Mouse (Mus musculus) lung, embryonic 15.5 days (tissue): ENCODE results near the gene Fam107a. TPM values are rescaled to one million over a fixed set of nuclear protein-coding genes. Genes with fewer than 3 reads are reported as not detected.
"Not testable (repeated sequence)": the region's sequence is repeated elsewhere in the genome, so short reads cannot be mapped to it uniquely, and the experiment has no call there.

Experiments
- ATAC-seq: fragments of 200-750 bp; cut with Nextera tagmentation; 2 replicates; pipeline ENCODE4 v1.8.0; 2017; ENCODE audit warnings: moderate number of reproducible peaks, borderline replicate concordance; ENCODE audit not compliant: low FRiP score, low TSS enrichment; ENCODE audit errors: extremely low read depth
- H3K27ac ChIP-seq: fragments of 300-500 bp; sonication (generic); 2 replicates; pipeline ENCODE4 v1.5.1; 2015; ENCODE audit warnings: moderate library complexity, mild to moderate bottlenecking, inconsistent platforms
- H3K27me3 ChIP-seq: fragments of 300-500 bp; sonication (generic); 2 replicates; pipeline ENCODE4 v1.6.1; 2015; ENCODE audit warnings: inconsistent platforms
- H3K36me3 ChIP-seq: fragments of 300-500 bp; sonication (generic); 2 replicates; pipeline ENCODE4 v1.6.1; 2015; ENCODE audit warnings: inconsistent platforms
- H3K4me1 ChIP-seq: fragments of 300-500 bp; sonication (generic); 2 replicates; pipeline ENCODE4 v1.6.1; 2015; ENCODE audit warnings: inconsistent platforms
- H3K4me2 ChIP-seq: fragments of 300-500 bp; sonication (generic); 2 replicates; pipeline ENCODE4 v1.6.1; 2015; ENCODE audit warnings: inconsistent platforms, mild to moderate bottlenecking, moderate library complexity
- H3K4me3 ChIP-seq: fragments of 300-500 bp; sonication (generic); 2 replicates; pipeline ENCODE4 v1.5.1; 2015; ENCODE audit warnings: mild to moderate bottlenecking, inconsistent platforms
- H3K9ac ChIP-seq: fragments of 300-500 bp; sonication (generic); 2 replicates; pipeline ENCODE4 v1.6.1; 2015; ENCODE audit warnings: inconsistent platforms
- H3K9me3 ChIP-seq: fragments of 300-500 bp; sonication (generic); 2 replicates; pipeline ENCODE4 v1.6.1; 2016; ENCODE audit warnings: inconsistent platforms
- WGBS: fragments of 180-500 bp; shearing (Covaris S2); methylation state at CpG from one replicate; pipeline ENCODE4 v1.1.7; 2015; 5-methylcytosine and 5-hydroxymethylcytosine counted together
- polyA plus RNA-seq: library from polyadenylated mRNA; unstranded; fragments of >200 nt; fragmentation: Nextera tagmentation; extraction: Ambion mirVana; gene quantifications from 2 replicates; pipeline ENCODE4 v1.2.1, GENCODE M21; 2015

Fam107a gene
- polyA plus RNA-seq, 1 experiment from 2014 or later, result 0.59 TPM

DNA sequence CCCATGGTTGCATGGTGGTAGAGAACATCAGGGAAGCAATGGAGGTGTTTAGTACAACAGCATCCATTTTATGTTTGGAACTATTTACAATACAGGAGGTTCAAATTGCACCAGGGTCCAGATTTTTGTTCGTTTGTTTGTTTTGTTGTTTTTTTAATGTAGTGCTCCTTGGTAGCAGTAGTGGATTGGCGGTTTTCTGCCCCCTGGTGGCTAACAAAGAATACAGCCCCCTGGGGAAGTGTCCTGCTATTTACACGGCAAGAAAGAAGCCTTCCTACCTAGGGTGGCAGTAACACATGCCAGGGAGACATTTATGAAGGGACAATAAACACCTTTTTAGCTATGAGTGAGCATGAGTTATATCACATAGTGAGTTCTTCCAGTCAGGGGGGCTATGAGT lies 3.3 kb downstream of the Fam107a start:
- whole genome bisulfite sequencing, result 28% methylated on average over 3 of the region's 3 CpGs
- Histone ChIP-seq H3K36me3 (no peaks in the 10 kb centered on the region), H3K9me3 (no peaks in the 10 kb centered on the region), H3K27me3 (peaks cover 40% of the 10 kb centered on the region), H3K4me1 (peaks cover 23% of the 10 kb centered on the region), H3K9ac (no peak overlapping the region), H3K27ac (no peak overlapping the region), H3K4me3 (no peak overlapping the region), H3K4me2 (no peak overlapping the region)
- ATAC-seq, result no peak

DNA sequence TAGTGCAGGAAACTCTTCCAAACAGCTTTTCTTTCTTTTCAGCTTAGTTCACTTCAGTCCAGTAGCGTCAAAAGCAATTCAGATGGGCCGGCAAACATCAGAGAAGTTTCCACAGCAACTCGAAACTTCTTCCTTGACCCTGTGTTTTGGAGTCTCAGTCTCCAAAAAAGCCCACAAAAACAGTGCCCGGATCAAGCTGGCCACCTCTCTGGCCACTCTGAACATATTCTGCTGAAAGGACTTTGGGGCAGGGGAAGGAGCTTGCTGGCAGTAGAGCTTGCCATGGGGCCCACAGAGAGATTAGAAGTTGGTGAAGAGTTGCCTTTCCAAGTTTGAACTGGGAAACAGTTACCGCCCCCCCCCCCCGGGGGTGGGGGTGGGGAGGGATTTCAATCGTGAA lies 3.9 kb downstream of the Fam107a start:
- Histone ChIP-seq H3K4me1 (peaks cover 29% of the 10 kb centered on the region), H3K27ac (no peak overlapping the region), H3K9me3 (no peaks in the 10 kb centered on the region), H3K9ac (no peak overlapping the region), H3K4me3 (no peak overlapping the region), H3K4me2 (no peak overlapping the region), H3K27me3 (peaks cover 40% of the 10 kb centered on the region), H3K36me3 (no peaks in the 10 kb centered on the region)
- WGBS, result 36% methylated on average over 7 of the region's 7 CpGs
- no peak for ATAC-seq

DNA sequence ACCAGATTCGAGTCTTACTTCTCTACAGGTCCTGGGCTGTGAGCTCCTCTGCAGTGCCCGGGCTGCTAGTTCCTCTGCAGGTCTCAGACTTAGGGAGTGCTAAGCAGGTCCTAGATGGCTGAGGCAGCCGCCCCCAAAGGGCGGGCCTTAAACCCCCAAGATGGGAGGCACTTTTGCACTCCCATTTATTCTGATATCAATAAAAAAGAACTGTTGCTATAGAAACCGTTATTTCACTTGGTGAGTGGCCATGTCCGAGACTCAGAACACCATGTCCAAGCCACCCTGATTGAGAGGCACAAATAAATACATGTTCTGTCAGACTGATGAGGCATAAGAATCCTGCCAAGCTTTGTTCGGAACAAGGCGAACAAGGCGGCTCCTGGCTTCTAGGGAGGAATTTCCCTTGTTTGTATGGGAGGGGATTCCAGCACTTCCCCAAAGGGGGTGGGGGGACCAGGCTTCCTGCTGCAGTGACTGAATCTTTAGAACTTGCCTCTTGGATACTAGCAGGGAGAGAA lies 8.1 kb downstream of the Fam107a start:
- H3K9me3 ChIP-seq, result no peaks in the 10 kb centered on the region
- ATAC-seq, result peak; percentile 19; the same call in 1 of the 2 replicates
- H3K9ac ChIP-seq, result no peak overlapping the region
- peak overlapping the region; percentile 41; the same call in 1 of the 2 replicates for H3K27ac ChIP-seq
- no peaks in the 10 kb centered on the region for H3K36me3 ChIP-seq
- no peak overlapping the region for H3K4me3 ChIP-seq
- peaks cover 27% of the 10 kb centered on the region for H3K4me1 ChIP-seq
- 3% methylated on average over 9 of the region's 9 CpGs for WGBS
- peak overlapping the region; percentile 25 for H3K4me2 ChIP-seq
- H3K27me3 ChIP-seq, result peaks cover 1% of the 10 kb centered on the region; the same call in 1 of the 2 replicates

DNA sequence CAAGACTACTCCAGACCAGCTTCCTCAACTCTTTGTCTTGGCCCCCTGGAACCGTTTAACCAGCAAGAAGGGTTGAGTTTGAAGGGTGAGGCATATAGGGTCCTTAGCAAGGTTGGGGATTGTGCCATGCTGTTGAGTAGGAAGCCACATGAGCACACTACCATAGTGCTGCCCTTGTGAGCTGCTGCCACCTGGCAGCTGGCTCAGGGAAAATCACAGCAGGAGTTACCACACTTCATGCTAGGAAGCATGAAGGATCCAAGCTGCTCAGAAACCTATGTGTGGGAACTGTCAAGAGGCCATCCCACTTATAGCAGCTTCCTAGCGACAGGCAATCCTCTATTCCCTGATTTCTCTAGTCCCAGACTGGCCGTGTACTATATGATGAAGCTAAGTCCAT lies 9.2 kb downstream of the Fam107a start:
- H3K4me3 ChIP-seq, result no peak overlapping the region
- H3K4me1 ChIP-seq, result peaks cover 27% of the 10 kb centered on the region
- no peaks in the 10 kb centered on the region for H3K27me3 ChIP-seq
- WGBS, result 69% methylated on average over 3 of the region's 3 CpGs
- no peaks in the 10 kb centered on the region for H3K36me3 ChIP-seq
- H3K27ac ChIP-seq, result no peak overlapping the region
- no peaks in the 10 kb centered on the region for H3K9me3 ChIP-seq
- H3K9ac ChIP-seq, result no peak overlapping the region
- no peak overlapping the region for H3K4me2 ChIP-seq
- no peak for ATAC-seq

DNA sequence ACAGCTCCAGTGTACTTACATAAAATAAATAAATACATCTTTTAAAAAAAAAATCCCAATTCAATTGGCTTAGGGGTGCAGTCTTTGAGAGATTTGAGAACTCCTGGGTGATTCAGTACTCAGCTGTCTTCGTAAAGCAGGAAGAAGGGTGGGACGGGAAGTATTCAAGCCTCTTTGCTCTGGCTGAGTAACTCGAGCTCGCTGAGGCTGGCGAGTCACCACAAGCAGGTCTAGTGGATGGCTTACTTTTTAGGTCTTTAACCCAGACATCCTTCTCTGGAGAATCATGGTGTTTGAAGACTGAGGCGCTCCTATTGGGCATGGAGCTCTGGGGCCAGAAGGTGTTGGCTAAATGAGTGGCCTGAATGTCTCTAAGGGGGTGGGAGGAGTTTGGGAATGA lies 10.9 kb downstream of the Fam107a start:
- Histone ChIP-seq H3K9ac (no peak overlapping the region), H3K36me3 (no peaks in the 10 kb centered on the region), H3K4me2 (no peak overlapping the region), H3K27ac (no peak overlapping the region), H3K27me3 (no peaks in the 10 kb centered on the region), H3K9me3 (no peaks in the 10 kb centered on the region), H3K4me1 (peaks cover 30% of the 10 kb centered on the region), H3K4me3 (no peak overlapping the region)
- no peak for ATAC-seq
- 68% methylated on average over 6 of the region's 6 CpGs for WGBS

DNA sequence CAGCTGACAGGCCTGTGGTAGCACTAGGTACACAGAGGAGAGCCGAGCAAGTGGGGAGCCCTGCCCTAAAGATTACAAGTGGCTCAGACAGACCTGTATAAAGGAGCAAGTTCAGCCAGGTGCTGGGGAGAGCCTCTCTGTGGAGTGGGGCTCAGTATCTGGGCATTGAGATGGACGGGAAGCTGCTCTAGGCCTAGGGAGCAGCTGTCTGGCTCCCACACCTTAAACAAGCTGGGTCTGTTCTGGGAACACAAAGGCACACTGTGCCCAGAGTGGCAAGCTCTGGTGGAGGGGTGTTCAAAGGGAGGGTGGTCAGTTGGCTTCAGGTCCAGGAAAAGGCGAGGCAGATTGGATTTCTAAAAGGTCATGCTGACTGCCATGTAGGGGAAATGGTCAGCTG lies 12.8 kb downstream of the Fam107a start:
- H3K4me3 ChIP-seq, result no peak overlapping the region
- WGBS, result 53% methylated on average over 3 of the region's 3 CpGs
- peaks cover 24% of the 10 kb centered on the region for H3K4me1 ChIP-seq
- H3K36me3 ChIP-seq, result no peaks in the 10 kb centered on the region
- H3K27ac ChIP-seq, result 0 out of 2 replicates have a peak overlapping the region, but pooled peaks have one; percentile 59
- no peak overlapping the region for H3K9ac ChIP-seq
- no peaks in the 10 kb centered on the region for H3K27me3 ChIP-seq
- no peaks in the 10 kb centered on the region for H3K9me3 ChIP-seq
- no peak overlapping the region for H3K4me2 ChIP-seq
- ATAC-seq, result peak; percentile 23; the same call in 1 of the 2 replicates

DNA sequence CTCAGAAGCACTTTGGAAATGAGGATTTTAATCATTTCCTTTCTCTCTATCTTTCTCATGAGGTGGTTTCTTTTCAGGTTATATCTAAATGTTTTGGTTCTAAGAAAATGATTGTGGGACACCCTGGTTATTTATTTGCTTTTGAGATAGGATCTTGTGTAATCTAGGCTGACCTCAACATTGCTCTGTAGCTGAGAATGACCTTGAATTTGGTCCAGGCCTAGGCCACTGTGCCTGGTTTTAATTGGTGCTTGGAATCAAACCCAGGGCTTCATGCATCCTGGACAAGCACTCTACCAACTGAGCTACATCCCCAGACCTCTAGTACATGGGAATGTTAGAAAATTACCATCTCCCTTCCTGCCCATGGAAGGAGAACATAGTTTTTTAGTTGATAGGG lies 13.7 kb downstream of the Fam107a start:
- no peaks in the 10 kb centered on the region for H3K9me3 ChIP-seq
- H3K27ac ChIP-seq, result no peak overlapping the region
- peaks cover 14% of the 10 kb centered on the region for H3K4me1 ChIP-seq
- H3K36me3 ChIP-seq, result no peaks in the 10 kb centered on the region
- no peaks in the 10 kb centered on the region for H3K27me3 ChIP-seq
- ATAC-seq, result no peak
- H3K4me3 ChIP-seq, result no peak overlapping the region
- no peak overlapping the region for H3K9ac ChIP-seq
- no peak overlapping the region for H3K4me2 ChIP-seq

DNA sequence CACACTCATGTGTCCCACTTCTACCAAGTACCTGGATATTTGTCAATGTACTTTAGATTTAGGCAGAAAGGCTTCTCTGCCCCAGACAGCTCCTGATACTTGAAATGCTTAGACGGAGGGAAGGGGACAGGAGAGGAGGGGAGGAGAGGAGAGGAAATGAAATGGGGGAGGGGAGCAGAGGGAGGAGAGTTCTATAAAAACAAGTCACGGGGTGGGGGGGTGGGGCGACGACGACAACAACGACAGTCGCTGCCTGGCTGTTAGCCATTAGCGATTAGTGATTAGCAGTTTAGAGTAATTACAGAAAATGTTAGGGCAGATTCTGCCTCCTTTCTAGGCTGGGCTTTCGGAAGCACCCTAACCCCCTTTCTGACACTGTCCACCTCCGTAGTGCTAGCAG lies 15.1 kb downstream of the Fam107a start:
- Histone ChIP-seq H3K9ac (no peak overlapping the region), H3K27ac (no peak overlapping the region), H3K36me3 (no peaks in the 10 kb centered on the region), H3K27me3 (no peaks in the 10 kb centered on the region), H3K4me3 (no peak overlapping the region), H3K9me3 (no peaks in the 10 kb centered on the region), H3K4me2 (no peak overlapping the region), H3K4me1 (peaks cover 14% of the 10 kb centered on the region)
- no peak for ATAC-seq
- 8% methylated on average over 10 of the region's 10 CpGs for WGBS

DNA sequence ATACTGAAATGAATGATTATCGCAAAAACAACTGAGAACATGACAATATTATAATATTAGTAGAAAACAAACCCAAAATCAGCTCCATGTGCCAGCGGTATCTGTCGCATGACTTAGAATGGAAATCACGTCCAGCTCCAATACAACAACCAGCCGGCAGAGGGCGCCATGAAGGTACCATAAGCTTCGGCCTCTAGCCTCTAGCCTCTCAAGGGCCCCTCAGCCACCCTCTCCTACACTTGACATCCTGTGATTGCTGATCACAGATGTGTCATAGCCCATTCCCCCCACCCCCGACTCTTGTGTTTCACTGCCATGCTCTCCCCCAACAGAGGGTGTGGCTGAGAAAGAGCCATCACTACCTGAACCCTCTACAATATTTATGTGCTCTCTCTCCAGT lies 17.5 kb downstream of the Fam107a start:
- no peak for ATAC-seq
- WGBS, result 27% methylated on average over 8 of the region's 8 CpGs

DNA sequence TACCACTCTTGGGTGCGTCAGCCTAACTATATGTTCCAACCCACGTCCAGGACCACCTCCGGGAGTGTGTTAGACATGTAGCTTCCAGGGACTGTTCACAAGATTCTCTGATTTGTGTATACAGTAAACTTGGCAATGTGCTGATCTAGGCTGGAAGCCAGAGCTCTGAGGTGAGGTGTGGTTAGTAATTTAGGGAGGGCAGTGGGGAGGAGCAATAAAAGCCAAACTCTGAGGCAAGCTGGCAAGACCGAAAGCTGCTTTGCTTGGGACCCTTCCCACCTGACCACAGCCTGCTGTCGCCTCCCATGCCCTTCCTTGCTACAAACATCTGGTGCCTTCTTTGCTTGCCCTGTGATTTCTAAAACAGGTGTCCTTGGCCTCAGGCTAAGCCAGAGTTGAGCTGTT lies 19.9 kb downstream of the Fam107a start:
- 58% methylated on average over 5 of the region's 5 CpGs for WGBS
- no peak overlapping the region for H3K4me3 ChIP-seq
- H3K9ac ChIP-seq, result no peak overlapping the region
- ATAC-seq, result no peak
- H3K9me3 ChIP-seq, result no peaks in the 10 kb centered on the region
- H3K4me1 ChIP-seq, result peaks cover 8% of the 10 kb centered on the region; the same call in 1 of the 2 replicates
- no peaks in the 10 kb centered on the region for H3K27me3 ChIP-seq
- no peaks in the 10 kb centered on the region for H3K36me3 ChIP-seq
- no peak overlapping the region for H3K27ac ChIP-seq
- no peak overlapping the region for H3K4me2 ChIP-seq

More for the DNA sequence above, 17.5 kb downstream of the Fam107a start:
- Histone ChIP-seq H3K9ac (no peak overlapping the region), H3K36me3 (no peaks in the 10 kb centered on the region), H3K27ac (no peak overlapping the region), H3K4me3 (no peak overlapping the region), H3K27me3 (no peaks in the 10 kb centered on the region), H3K9me3 (no peaks in the 10 kb centered on the region), H3K4me1 (peaks cover 8% of the 10 kb centered on the region; the same call in 1 of the 2 replicates), H3K4me2 (no peak overlapping the region)

DNA sequence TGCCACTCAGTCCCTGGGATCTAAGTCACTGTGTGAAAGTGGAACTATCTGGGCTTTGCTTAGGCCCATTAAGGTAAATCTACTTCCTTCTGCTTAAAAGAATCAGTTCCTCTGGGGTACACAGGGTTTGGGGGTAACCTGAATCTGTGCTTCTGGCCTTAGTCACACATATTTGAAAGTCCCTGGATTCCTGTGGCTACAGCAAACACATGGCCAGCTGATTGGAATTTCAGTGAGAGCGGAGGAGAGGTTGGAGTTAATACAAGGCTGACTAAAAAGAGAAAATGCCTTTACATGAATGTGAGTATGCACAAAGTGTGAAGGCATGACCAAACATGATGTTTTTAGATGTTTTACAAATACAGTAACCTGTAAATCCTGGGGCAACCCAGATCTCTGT lies 23.6 kb downstream of the Fam107a start:
- ATAC-seq, result no peak
- H3K27me3 ChIP-seq, result no peaks in the 10 kb centered on the region
- H3K4me3 ChIP-seq, result no peak overlapping the region
- no peaks in the 10 kb centered on the region for H3K9me3 ChIP-seq
- H3K4me1 ChIP-seq, result peaks cover 5% of the 10 kb centered on the region; the same call in 1 of the 2 replicates
- H3K4me2 ChIP-seq, result no peak overlapping the region
- WGBS, result 71% methylated on average over 1 of the region's 1 CpGs
- no peak overlapping the region for H3K27ac ChIP-seq
- H3K9ac ChIP-seq, result no peak overlapping the region
- no peaks in the 10 kb centered on the region for H3K36me3 ChIP-seq

DNA sequence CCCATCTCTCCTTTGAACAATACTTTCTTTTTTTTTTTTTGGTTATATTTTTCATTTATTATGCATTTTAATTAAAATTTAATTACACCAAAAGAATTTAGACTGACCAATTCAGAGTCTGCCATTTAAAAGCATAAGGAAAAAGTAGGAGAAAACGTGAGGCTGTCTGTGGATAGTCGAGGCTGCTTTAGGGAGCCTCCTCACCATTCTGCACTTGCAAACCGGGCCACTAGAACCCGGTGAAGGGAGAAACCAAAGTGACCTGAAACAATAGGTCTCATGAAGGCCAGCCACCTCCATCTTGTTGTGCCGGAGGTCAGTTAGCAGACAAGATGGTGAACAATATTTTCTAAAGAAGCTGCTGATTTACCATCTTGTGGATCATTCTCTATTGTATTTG lies 31.2 kb downstream of the Fam107a start:
- H3K9ac ChIP-seq, H3K4me3 ChIP-seq, H3K27me3 ChIP-seq, H3K9me3 ChIP-seq, H3K27ac ChIP-seq, H3K36me3 ChIP-seq, H3K4me1 ChIP-seq, H3K4me2 ChIP-seq: not testable (repeated sequence)
- ATAC-seq, result peak; percentile 81
- WGBS, result 77% methylated on average over 5 of the region's 5 CpGs

DNA sequence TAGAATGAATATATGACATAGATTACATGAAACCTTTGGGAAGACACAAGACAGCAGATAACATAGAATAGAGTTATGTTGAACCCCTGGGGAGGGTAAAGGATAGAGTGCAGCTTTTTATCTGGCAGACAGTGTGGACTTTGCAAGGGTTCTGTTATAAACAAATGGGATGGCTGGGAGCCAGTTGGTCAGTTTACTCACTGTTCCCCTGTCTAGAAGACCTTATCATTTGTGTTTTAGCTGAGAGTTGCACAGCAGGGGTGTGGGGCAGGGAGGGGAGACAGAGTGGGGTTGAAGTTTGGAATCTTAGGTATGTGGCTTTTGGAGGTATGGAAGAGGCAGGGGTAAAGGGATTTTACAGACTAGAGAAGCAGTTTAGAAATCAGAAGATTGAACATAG lies 34.0 kb downstream of the Fam107a start:
- Histone ChIP-seq H3K9me3 (no peaks in the 10 kb centered on the region), H3K4me1 (peaks cover 9% of the 10 kb centered on the region), H3K4me3 (no peak overlapping the region), H3K4me2 (no peak overlapping the region), H3K27ac (no peak overlapping the region), H3K27me3 (no peaks in the 10 kb centered on the region), H3K9ac (no peak overlapping the region), H3K36me3 (no peaks in the 10 kb centered on the region)
- peak; percentile 62; the same call in 1 of the 2 replicates for ATAC-seq
